Mouse (Mus musculus): ENCODE results near the gene Cald1. TPM values are rescaled to one million over a fixed set of nuclear protein-coding genes. Genes with fewer than 3 reads are reported as not detected.

Gene Cald1
- polyA plus RNA-seq, 1 experiment, result 20.8 TPM

DNA sequence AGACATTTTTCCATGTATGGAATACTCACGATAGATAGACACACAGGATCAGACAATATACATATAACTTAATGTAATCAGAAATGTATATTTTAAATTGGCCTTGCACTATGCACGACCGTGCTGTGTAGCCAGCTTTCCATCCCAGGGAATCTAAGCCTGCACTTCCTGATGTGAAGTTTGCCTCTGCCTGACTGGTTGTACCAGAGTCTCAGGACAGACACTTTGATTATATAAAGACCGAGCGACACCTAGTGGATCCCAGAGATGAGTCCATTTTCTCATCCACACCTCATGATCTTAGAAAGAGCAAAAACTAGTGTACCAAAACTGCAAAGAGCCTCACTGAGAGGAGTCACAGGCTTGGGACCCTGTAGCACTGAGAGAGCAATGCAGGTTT lies 156.1 kb downstream of the Cald1 start:
- Histone ChIP-seq H3K4me1 (ENCODE audit: control insufficient read depth, insufficient read depth, low read length) (no peaks in the 10 kb centered on the region), H3K4me3 (ENCODE audit: insufficient read depth, low read length) (no peak overlapping the region), H3K27ac (ENCODE audit: insufficient read depth, low read length) (no peak overlapping the region)
- TF ChIP-seq POLR2A (IDR thresholded peaks at IDR 0.05; ENCODE audit: extremely low read depth, insufficient read depth, low read length) (no peak), CTCF (IDR thresholded peaks at IDR 0.05; ENCODE audit: extremely low read depth, insufficient read depth, low read length) (peak; percentile 66)

DNA sequence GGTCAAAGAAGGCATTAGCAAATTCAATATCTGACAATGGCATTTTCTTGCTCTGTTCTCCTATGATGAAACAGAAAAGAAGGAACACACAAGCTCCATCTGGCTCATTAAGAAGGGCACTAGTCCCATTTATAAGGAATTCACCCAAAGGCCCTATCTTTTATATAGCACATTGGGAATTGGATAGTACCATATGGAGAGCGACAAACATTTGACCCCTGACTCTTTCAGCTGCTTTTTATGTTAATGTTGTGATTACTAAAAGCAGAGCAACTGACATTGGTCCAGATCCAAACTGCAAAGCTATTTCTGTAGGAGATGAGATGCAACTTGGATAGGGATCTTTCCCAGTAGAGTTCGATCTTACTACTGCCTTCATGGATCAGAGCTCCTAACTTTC lies 160.0 kb downstream of the Cald1 start:
- Histone ChIP-seq H3K4me1 (ENCODE audit: control insufficient read depth, insufficient read depth, low read length) (no peaks in the 10 kb centered on the region), H3K4me3 (ENCODE audit: insufficient read depth, low read length) (no peak overlapping the region), H3K27ac (ENCODE audit: insufficient read depth, low read length) (no peak overlapping the region)
- TF ChIP-seq POLR2A (IDR thresholded peaks at IDR 0.05; ENCODE audit: extremely low read depth, insufficient read depth, low read length), result no peak
- no peak for TF ChIP-seq CTCF (IDR thresholded peaks at IDR 0.05; ENCODE audit: extremely low read depth, insufficient read depth, low read length)

DNA sequence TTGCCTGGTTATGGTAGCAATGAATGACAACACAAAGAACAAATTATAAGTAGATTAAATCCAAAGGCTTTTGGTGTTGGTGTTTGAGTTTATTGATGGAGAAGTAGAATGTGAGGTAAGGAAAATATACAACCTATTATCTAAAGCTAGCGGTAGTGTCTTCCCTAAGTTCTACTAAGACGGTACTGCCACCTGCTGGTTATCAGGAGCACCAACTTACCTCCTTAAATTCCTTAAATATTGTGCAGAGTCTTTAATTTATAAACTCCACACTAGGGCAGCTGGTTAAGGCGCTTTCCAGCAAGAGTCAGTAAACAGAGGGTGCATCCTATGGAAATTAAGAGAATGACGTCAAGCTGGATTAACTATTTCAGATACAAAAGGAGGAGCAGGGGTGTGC lies 161.7 kb downstream of the Cald1 start:
- no peak overlapping the region for H3K4me3 ChIP-seq (ENCODE audit: insufficient read depth, low read length)
- TF ChIP-seq CTCF (IDR thresholded peaks at IDR 0.05; ENCODE audit: extremely low read depth, insufficient read depth, low read length), result peak; percentile 42; the same call in 1 of the 2 replicates
- no peak for TF ChIP-seq POLR2A (IDR thresholded peaks at IDR 0.05; ENCODE audit: extremely low read depth, insufficient read depth, low read length)
- H3K4me1 ChIP-seq (ENCODE audit: control insufficient read depth, insufficient read depth, low read length), result no peaks in the 10 kb centered on the region
- no peak overlapping the region for H3K27ac ChIP-seq (ENCODE audit: insufficient read depth, low read length)

DNA sequence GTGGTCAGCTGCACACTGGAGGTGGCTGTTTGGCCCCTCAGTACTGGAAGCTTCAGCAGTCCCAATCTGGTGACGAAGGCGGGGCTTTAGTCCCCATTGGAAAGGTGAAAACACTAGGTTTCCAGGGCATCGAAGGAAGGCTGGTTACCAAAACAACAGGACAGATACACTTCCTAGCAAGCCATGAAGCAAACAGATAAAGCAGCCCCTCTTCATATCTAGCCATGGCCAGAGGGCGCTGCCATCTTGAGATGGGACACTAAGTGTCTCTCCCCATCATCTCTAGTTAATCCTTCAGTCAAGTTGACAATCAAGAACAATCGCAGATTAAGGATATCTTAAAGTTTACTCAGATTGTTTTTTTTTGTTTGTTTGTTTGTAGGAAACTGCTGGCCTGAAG lies 167.4 kb downstream of the Cald1 start:
- no peak for TF ChIP-seq POLR2A (IDR thresholded peaks at IDR 0.05; ENCODE audit: extremely low read depth, insufficient read depth, low read length)
- H3K27ac ChIP-seq (ENCODE audit: insufficient read depth, low read length), result no peak overlapping the region
- H3K4me3 ChIP-seq (ENCODE audit: insufficient read depth, low read length), result no peak overlapping the region
- H3K4me1 ChIP-seq (ENCODE audit: control insufficient read depth, insufficient read depth, low read length), result no peaks in the 10 kb centered on the region

DNA sequence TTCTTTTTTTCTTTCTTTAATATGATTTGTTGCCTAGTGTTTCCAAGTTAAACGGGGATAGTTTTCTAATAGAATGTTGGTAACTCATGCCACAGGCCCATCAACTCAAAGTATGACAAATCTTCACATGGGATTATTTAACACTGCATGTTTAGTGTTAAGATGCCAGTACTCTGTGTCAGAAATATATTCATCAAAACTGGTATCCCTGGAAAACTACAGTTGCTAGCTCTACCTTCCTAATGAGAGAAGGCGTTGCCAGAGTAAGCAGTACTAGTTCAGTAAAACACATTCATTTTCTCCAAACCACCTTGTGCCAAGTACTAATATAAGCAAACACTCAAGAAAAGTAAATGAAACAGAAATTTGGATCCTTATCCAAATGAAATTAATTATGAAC lies 171.7 kb downstream of the Cald1 start:
- H3K4me3 ChIP-seq (ENCODE audit: insufficient read depth, low read length), result no peak overlapping the region
- H3K27ac ChIP-seq (ENCODE audit: insufficient read depth, low read length), result no peak overlapping the region
- no peaks in the 10 kb centered on the region for H3K4me1 ChIP-seq (ENCODE audit: control insufficient read depth, insufficient read depth, low read length)
- no peak for TF ChIP-seq POLR2A (IDR thresholded peaks at IDR 0.05; ENCODE audit: extremely low read depth, insufficient read depth, low read length)
- TF ChIP-seq CTCF (IDR thresholded peaks at IDR 0.05; ENCODE audit: extremely low read depth, insufficient read depth, low read length), result no peak

DNA sequence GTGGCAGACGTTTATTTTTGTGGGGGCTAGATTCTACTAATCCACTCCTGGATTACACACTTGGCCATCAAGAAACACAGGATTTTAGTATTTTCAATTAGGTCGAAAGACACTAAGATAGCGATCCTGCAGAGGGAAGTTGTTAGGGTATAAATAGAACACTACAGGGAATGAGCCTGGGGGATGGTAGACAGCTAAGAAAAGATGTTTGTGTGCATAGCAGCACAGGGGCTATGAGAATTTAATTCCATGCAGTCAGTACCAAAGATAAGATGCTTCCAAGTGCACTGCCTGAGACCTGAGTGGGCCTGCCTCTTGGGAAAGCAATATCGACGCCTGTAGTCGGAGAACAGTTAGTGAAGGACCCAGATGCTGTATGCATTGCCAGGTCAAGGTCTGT lies 172.2 kb downstream of the Cald1 start:
- Histone ChIP-seq H3K27ac (ENCODE audit: insufficient read depth, low read length) (no peak overlapping the region), H3K4me1 (ENCODE audit: control insufficient read depth, insufficient read depth, low read length) (no peaks in the 10 kb centered on the region), H3K4me3 (ENCODE audit: insufficient read depth, low read length) (no peak overlapping the region)
- no peak for TF ChIP-seq CTCF (IDR thresholded peaks at IDR 0.05; ENCODE audit: extremely low read depth, insufficient read depth, low read length)
- no peak for TF ChIP-seq POLR2A (IDR thresholded peaks at IDR 0.05; ENCODE audit: extremely low read depth, insufficient read depth, low read length)

DNA sequence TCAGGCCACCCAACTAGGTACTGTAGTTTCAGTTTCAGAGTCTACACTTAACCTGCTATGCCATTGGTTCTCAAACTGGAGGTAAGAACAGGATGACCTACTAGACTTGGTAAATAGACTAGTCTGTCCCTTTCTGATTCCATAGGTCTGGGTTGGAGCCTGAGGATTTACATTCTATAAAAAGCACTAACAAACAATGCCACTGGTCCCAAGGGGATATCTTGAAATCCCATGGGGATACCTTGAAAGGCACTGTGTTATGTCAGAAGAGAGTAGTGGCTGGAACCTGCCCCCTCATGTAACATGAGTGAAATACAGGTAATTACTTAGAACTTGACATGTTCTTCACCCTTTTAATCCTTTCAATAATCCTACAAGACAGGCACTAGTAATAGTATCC lies 178.1 kb downstream of the Cald1 start:
- Histone ChIP-seq H3K27ac (ENCODE audit: insufficient read depth, low read length) (no peak overlapping the region), H3K4me1 (ENCODE audit: control insufficient read depth, insufficient read depth, low read length) (no peaks in the 10 kb centered on the region), H3K4me3 (ENCODE audit: insufficient read depth, low read length) (no peak overlapping the region)
- TF ChIP-seq CTCF (IDR thresholded peaks at IDR 0.05; ENCODE audit: extremely low read depth, insufficient read depth, low read length), result no peak
- TF ChIP-seq POLR2A (IDR thresholded peaks at IDR 0.05; ENCODE audit: extremely low read depth, insufficient read depth, low read length), result no peak

DNA sequence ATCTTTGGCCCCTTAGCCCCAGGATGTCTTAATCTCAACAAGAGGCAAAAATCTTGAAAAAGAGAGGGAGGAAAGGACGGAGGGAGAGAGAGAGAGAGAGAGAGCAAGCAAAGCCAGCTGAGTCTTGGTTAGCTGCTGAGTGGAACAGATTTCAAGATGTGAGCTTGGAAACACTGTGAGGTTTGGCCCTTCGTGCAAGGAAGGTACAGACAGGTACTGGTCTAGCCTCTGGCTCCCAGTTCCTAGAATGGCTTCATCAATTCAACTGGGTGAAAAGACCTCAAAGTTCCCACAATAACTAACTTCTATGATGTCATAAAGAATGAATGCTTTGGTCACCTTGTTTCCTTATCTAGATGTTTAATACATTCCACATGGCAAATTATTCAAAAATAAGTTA lies 178.8 kb downstream of the Cald1 start:
- H3K27ac ChIP-seq (ENCODE audit: insufficient read depth, low read length), result no peak overlapping the region
- no peak overlapping the region for H3K4me3 ChIP-seq (ENCODE audit: insufficient read depth, low read length)
- no peaks in the 10 kb centered on the region for H3K4me1 ChIP-seq (ENCODE audit: control insufficient read depth, insufficient read depth, low read length)
- TF ChIP-seq POLR2A (IDR thresholded peaks at IDR 0.05; ENCODE audit: extremely low read depth, insufficient read depth, low read length), result no peak
- TF ChIP-seq CTCF (IDR thresholded peaks at IDR 0.05; ENCODE audit: extremely low read depth, insufficient read depth, low read length), result no peak

DNA sequence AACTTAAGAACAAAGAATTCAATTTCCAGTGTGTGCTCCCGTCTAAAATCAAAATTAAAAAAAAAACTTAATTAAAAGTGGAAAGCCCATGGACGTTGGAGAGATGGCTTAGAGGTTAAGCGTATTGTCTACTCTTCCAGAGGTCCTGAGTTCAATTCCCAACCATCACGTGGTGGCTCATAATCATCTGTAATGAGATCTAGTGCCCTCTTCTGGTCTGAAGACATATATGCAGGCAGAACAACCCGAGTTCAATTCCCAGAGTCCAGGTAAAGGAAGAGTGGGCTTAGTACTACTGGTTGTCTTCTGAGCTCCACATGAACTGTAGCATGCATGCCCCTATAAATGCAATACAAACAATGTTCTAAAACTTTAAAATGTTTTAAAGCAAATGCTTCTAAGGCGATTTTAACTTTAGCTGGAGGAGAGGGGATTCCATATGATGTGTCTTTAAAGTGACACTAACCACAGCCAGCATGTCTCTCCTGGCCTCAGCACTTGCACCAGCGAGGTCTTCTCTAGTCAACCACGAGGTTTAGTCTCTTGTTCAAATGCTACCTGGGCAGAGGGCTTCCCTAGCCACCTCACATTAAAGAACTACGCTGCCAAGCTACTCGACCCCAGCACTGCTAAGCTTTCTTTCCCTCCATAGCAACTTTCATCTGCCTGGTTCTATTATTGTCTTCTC lies 179.8 kb downstream of the Cald1 start:
- TF ChIP-seq POLR2A (IDR thresholded peaks at IDR 0.05; ENCODE audit: extremely low read depth, insufficient read depth, low read length), result no peak
- no peak for TF ChIP-seq CTCF (IDR thresholded peaks at IDR 0.05; ENCODE audit: extremely low read depth, insufficient read depth, low read length)
- no peak overlapping the region for H3K4me3 ChIP-seq (ENCODE audit: insufficient read depth, low read length)
- H3K27ac ChIP-seq (ENCODE audit: insufficient read depth, low read length), result no peak overlapping the region
- H3K4me1 ChIP-seq (ENCODE audit: control insufficient read depth, insufficient read depth, low read length), result no peaks in the 10 kb centered on the region

DNA sequence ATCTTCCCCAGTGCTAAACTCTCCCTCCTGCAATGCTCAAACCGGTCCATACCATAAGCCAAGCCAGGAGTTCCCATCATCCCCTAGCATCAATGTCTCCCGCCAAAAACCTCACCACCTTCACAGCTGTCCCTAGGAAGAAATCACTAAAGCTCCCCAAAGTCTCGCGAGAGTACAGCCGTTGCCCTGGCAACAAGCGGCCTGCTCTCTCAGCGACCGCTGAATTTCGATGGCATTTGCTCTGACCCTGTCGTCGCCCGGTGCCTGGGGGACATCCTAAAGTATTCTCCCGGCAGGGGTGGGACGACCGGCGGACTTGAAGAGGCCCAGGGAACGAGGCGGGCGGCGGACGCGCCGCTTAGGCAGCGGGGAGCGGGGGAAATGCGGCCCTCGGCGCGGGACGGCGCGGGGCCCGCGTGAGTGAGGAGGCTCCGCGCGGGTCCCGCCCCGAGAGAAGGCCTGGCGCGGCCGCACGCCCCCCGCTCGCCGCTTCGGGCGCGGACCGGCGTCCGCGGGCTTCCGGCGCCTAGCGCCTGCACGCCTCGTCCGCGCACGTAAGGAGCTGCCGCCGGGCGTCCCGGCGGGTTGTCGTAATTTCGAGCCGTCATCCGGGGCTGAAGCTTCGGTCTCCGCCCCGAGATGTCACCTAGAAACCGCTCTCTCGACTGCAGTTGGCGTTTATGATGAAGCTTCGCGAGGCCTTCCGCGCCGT lies 182.1 kb downstream of the Cald1 start, which contains the start of gene Agbl3:
Gene Agbl3 (plus strand): TSS at position 202 of the 712 bp plus-strand sequence.
- Histone ChIP-seq H3K4me1 (ENCODE audit: control insufficient read depth, insufficient read depth, low read length) (no peaks in the 10 kb centered on the region), H3K27ac (ENCODE audit: insufficient read depth, low read length) (peak within 1 kb of the TSS; percentile 95), H3K4me3 (ENCODE audit: insufficient read depth, low read length) (peak within 1 kb of the TSS; percentile 38)
- peak; percentile 69; the same call in 1 of the 2 replicates for TF ChIP-seq POLR2A (IDR thresholded peaks at IDR 0.05; ENCODE audit: extremely low read depth, insufficient read depth, low read length)
- no peak for TF ChIP-seq CTCF (IDR thresholded peaks at IDR 0.05; ENCODE audit: extremely low read depth, insufficient read depth, low read length)

Measured in cortical plate, adult 2 months (tissue).